In genomic region chr7:24726808-24727207, GRCm38 (mm10) we compare ENCODE assay signal across 26 mouse cellular contexts. TPM values are rescaled to one million over a fixed set of nuclear protein-coding genes. Genes with fewer than 3 reads are reported as not detected.
"Had no signal": no experiment of that assay in that cellular context is flagged by ENCODE, and none has a peak within 500 bp of the region (broad histone marks: within the 10 kb centered on the region; RNA-seq: fewer than 3 reads in every experiment).

Gene Gm4763 (minus strand): TSS chr7:24726908.

RNA-seq across cellular contexts. Expression of gene Gm4763, which starts in this region (rescaled TPM):
- polyA plus RNA-seq: heart, embryonic 11.5 days; heart, embryonic 12.5 days; heart, embryonic 13.5 days; heart, embryonic 14.5 days; heart, embryonic 15.5 days; heart, embryonic 16.5 days; heart, postnatal 0 days; hindbrain, embryonic 10.5 days; hindbrain, embryonic 11.5 days; hindbrain, embryonic 12.5 days; hindbrain, embryonic 13.5 days; hindbrain, embryonic 14.5 days; hindbrain, embryonic 15.5 days; hindbrain, embryonic 16.5 days; hindbrain, postnatal 0 days; inflammation-experienced regulatory T-cells, adult 6 months; intestine, embryonic 14.5 days; intestine, embryonic 15.5 days; intestine, embryonic 16.5 days; intestine, postnatal 0 days; kidney, adult 2 months; kidney, embryonic 14.5 days; kidney, embryonic 15.5 days; kidney, embryonic 16.5 days; kidney, postnatal 0 days; large intestine, adult 2 months had no signal
